Mouse (Mus musculus): ENCODE results near the gene Lss.

Lss gene

GRCm38 (mm10) chr10:76531375-76531774, at the start of gene Lss:
Gene Lss, plus strand, starts transcription at chr10:76531588.
- DNase-seq (ENCODE audit: low read depth), result peak; percentile 92

GRCm38 (mm10) chr10:76486302-76486701, 45.1 kb upstream of the Lss start:
- no peak for DNase-seq (ENCODE audit: low read depth)

DNA sequence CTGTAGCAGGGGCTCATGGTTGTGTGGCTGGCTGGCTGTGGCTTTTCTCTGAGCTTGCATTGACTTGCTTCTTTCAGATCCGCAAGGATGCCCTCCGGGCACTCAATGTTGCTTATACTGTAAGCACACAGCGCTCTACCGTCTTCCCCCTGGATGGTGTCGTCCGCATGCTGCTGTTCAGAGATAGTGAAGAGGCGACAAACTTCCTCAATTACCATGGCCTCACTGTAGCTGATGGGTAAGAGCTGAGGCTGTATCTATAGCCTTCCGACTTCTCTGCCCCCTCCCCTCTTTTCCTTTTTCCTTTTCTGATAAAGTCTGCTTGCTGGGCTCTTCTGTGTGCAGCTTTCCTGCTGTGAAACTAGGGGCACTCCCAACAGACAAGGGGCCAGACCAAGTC, 43.1 kb upstream of the Lss start:
- DNase-seq (ENCODE audit: low read depth), result no peak

GRCm38 (mm10) chr10:76489205-76489604, 42.2 kb upstream of the Lss start:
- no peak for DNase-seq (ENCODE audit: low read depth)

DNA sequence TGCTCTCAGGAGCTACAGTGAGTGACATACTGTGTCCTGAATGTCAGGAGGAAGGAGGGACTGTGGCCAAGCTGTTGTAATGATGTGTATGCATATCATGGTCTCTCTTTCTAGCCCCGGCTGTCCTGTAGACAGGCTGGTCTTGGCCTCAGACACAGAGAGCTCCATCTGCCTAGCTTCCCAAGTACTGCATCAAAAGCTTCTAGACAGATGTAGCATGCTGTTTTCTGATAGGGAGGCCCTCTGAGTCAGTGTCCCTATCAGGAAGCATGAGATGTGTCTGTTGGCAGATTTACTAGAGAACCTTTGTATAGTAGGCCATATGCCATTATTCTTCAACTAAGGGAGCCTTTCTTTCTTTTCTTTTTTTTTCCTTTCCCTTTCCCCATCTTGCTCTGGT, 37.9 kb upstream of the Lss start:
- DNase-seq (ENCODE audit: low read depth), result peak; percentile 59

DNA sequence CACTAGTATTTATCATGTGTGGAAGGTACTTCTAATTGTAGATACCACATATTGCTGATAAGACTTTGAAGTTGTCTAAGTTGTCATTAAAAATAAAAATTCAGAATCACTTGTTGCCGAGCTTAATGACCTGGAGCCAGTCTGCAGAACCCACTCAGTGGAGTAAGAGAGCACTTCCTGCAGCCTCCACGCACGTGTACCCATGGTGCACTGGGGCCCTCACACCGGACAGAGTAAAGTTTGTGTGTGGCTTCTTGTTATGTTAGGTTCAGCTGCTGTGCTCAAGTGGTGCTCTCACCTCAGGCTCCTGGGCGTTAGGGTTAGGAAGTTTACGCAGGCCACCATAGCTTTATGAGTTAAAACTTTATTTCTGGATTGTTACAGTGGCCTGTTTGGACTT, 35.9 kb upstream of the Lss start:
- DNase-seq (ENCODE audit: low read depth), result no peak

DNA sequence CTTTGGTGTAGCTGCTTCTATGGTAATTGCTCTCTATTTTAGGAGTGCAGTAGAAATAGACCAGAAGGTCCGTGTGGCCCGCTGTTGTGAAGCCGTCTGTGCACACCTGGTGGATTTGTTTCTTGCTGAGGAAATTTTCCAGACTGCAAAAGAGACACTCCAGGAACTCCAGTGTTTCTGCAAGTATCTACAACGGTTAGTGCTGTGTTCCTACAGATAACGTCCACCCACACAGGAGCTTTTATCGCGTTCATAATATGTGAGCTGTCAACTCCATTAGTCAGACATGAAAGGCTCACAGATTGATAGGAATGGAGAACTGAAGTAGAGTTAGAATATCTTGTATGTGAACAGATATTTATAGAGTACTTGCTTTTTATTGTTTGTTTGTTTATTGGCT, 35.0 kb upstream of the Lss start:
- peak; percentile 43 for DNase-seq (ENCODE audit: low read depth)

DNA sequence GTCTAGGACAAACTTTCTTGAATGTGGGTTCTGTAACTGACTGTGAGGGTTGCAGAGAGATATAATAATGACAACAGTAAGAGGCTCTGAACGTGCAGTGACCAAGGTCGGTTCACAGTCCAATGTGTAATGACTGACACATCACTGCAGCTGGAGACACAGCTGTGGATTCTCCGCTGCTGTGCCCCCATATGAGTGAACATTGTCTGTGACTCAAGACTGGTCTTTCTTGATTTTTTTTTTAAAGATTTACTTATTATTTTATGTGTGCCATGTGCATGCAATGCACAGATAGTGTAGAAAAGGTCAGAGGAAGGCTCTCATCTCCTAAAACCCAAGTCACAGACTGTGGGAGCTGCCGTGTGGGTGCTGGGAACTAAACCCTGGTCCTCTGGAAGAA, 33.9 kb upstream of the Lss start:
- no peak for DNase-seq (ENCODE audit: low read depth)

DNA sequence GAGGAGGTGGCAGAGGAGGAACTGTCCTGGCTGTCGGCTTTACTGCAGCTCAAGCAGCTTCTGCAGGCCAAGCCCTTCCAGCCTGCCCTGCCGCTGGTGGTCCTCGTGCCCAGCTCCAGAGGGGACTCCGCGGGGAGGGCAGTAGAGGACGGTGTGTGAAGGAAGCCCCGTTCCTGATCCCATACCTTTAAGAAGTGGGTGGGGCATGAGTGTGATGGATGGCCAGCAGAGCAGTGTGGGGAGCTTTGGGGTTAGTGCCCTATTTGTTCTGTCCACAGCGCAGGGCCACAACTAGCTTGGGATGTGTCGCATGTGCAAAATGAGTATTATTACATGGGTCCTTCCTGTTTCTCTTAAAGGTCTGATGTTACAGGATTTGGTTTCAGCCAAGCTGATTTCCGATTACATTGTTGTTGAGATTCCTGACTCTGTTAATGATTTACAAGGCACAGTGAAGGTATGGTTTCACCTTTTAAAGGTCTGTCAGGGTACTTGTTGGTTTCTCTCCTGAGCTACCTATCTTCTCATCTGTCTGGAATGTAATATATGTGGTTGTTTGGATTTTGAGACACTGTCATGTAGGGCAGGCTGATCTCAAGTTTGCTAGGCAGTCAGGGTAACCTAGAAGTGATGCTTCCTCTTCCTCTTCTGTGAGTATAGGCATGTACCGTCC, 27.0 kb upstream of the Lss start:
- DNase-seq (ENCODE audit: low read depth), result no peak

DNA sequence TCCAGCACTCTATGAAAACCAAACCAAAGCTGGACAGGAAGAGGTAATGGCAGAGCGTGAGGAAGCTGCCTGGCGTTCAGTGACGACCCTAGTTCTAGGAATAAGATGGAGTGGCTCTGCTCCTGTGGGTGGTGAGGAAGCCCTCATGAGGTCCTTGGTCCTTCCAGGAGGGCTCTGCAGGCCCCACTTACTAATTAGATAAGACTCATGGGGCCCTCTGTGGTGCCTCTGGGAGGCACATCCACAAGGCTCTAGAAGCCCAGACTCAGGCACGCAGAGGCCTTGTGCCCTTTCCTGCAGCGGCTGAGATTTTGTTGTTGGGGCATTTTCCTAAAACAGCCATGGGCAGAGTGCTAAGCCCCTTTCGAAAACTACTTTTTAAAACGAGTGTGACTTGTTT, 25.5 kb upstream of the Lss start:
- DNase-seq (ENCODE audit: low read depth), result no peak

DNA sequence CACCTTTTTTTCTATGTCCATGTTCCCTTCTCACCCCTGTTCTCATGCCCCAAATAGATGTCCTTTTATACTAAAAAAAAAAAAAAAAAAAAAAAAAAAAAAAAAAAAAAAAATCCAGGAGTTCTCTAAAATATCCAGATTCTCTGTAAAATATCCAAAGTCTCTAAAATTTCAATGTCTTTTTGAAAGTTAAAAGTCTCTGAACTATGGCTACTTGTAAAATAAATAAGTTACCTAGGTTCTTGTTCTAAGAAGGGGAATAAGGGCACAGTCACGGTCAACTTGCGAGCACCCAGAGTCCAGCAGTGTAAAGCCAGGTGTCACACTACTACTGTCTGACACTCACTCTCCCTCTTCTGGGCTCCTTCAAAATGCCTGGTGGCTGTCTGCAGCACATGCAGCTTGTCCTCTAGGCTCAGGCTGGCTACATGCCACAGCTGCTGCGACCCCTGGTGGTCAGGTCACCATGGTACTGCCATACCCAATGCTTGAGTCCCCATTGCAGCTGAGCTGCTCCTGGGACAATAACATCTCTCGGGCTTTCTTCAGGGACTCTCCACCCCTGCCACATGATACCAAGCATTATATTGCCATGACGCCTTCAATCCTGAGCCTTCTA, 18.3 kb upstream of the Lss start:
- peak; percentile 73 for DNase-seq (ENCODE audit: low read depth)

DNA sequence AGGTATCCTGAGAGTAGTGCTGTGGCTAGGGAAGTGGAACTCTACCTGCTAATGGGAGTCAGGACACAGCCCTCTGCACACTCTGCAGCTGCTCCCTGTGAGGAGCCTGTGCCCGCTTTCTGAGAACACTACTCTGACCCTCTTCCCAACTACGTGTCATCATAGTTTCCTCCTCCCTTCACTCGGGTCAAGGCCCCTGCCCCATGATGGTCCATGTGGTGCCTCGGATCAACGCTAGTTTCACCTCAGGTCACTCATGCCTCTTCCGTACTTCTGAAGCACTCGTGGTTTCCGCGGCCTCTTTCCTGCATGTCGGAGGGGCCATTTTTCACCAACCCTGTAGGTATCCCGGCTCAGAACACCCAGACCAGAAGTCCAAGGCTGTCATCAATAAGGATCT, 466 bp upstream of the Lss start:
- no peak for DNase-seq (ENCODE audit: low read depth)

DNA sequence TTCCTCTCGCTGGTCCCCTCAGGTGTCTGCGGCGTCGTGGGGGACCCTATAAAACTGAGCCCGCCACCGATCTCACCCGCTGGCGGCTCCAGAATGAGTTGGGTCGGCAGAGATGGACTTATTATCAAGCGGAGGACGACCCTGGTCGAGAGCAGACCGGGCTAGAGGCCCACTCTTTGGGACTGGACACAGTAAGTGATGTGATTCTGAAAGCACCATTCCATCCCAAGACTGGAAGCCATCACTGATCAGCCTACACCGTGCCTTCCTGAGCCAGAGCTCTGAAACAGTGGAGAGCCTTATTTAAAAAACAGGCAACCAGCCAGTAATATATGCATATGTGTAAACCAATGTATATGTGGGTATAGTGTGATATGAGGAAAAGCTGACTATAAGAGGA, 440 bp downstream of the Lss start:
- DNase-seq (ENCODE audit: low read depth), result peak; percentile 7

DNA sequence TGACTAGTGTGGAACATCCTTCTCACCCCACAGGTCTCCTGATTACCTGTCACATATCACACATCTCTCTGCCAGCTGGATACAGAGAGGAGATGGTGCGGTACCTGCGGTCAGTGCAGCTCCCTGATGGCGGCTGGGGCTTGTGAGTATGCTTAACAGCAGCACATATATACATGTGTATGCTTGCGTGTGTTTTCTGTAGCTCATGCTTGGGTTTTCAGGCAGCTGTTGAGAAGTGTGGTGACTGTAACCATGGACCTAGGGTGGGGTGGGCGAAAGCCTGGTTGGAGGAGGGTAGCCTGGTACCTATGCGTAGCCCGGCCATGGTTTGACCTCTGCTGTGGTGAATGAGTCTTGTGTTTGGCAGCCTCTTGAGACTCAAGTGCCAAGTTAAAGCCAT, 4.1 kb downstream of the Lss start:
- DNase-seq (ENCODE audit: low read depth), result no peak

DNA sequence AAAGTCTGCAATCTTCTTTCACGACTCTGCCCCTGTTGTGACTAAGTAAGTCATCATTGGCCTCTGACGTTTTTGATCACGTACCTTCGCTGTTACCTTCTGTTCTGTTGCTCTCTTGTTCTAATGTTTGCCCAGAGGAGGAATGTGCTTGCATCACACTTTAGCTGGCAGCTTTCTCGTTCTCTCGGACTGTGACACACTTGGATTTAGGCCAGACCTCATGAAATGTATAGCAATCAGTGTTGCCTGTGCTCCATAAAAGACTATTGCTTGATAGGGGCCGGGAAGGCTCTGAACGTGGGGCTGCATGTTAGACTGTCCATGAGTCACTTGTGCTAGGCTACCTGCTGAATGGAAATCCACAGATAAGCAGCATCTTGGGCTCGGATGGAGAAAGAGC, 6.2 kb downstream of the Lss start:
- no peak for DNase-seq (ENCODE audit: low read depth)

DNA sequence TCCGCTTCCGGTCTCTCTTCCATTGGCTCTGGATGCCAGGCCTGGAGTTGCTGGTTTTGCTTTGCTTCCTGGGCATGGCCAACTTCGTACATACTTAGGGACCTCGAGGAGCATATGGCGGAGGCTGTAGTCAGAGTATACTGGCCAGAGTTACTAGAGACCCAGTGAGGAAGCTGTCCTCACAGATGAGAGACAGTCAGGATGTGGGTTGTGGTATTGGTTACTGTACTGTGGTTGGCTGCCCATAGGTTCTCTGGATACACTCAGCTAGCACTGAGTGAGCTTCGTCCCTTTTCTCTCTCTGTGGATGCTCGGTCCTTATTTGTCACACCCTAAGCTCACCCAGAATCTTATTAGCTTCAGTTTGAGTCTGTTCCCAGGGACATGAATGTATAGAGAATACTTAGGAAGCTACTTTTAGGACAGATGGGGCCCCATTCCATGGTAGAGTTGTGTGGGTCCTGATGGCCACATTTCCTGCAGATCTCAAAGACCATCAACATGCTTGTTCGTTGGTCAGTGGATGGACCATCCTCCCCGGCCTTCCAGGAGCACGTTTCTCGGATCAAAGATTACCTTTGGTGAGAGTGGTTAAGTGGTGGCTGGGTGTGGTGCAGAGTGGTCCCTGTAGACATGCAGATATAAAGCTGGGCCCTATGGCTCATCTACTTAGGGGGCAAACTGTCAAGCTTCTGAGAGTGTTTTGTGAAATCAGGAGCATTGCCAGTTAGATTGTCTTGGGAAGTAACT, 10.1 kb downstream of the Lss start:
- no peak for DNase-seq (ENCODE audit: low read depth)

GRCm38 (mm10) chr10:76542636-76543375, 11.4 kb downstream of the Lss start:
- DNase-seq (ENCODE audit: low read depth), result no peak

- DNase-seq (ENCODE audit: low read depth), result no peak
Measured at GRCm38 (mm10) chr10:76546566-76546965, 15.2 kb downstream of the Lss start.

GRCm38 (mm10) chr10:76548218-76548617, 16.8 kb downstream of the Lss start:
- no peak for DNase-seq (ENCODE audit: low read depth)

GRCm38 (mm10) chr10:76550458-76550857, 19.1 kb downstream of the Lss start:
- DNase-seq (ENCODE audit: low read depth), result no peak

DNA sequence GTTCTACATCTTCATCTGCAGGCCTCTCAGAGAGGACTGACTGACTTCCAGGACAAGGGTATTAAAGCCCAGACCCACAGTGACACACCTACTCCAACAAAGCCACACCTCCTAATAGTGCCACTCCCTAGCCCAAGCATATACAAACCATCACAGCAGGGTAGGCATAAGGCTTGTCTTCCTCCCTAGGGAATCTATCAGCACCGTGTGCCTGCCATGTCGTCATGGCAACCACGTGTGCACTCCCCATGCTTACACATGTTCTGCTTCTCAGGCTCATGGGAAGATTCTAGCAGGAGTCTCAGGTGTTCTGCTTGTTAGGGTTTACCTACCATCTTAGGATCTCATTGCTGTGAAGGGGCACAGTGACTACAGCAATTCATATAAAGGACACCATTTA, 20.2 kb downstream of the Lss start:
- DNase-seq (ENCODE audit: low read depth), result no peak

DNA sequence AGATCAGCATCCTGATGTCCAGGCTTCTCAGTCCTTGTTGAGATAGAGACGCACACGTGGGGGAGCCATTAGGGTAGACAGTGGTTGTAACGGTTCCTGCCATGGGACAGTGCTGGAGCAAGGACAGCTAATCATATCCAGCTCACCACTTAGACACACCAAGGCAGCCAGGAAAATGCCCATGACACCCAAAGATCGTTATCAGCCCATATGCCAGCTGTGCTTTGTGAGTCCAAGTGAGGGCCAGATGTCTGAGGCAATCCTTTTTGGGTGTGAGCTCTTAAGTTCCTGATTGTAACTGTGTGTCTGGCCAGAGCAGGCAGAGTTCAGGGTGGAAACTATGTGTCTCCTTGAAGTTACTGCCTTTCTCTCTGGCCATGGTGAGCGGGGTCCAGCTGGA, 22.7 kb downstream of the Lss start:
- no peak for DNase-seq (ENCODE audit: low read depth)

GRCm38 (mm10) chr10:76561972-76562371, 30.6 kb downstream of the Lss start, which contains the start of gene Spatc1l:
Gene Spatc1l, plus strand, starts transcription at chr10:76562272.
- no peak for DNase-seq (ENCODE audit: low read depth)

Data from c-Kit-positive CD71-positive TER-119-negative erythroid progenitor cells, embryonic 14.5 days (primary cell).